Mouse (Mus musculus) liver, adult 2 months (tissue): ENCODE data around the gene Dvl2.

Experiments used
- CTCF ChIP-seq: fragments of 200-500 bp; IDR thresholded peaks from 2 replicates; pipeline ENCODE4 v1.5.1; 2011; ENCODE audit warnings: low read depth, low read length, control low read depth
- POLR2A ChIP-seq: fragments of 200-500 bp; IDR thresholded peaks from 2 replicates; pipeline ENCODE4 v1.6.1; 2011; ENCODE audit warnings: low read length, control low read depth; ENCODE audit not compliant: insufficient read depth; ENCODE audit errors: extremely low read depth

DNA sequence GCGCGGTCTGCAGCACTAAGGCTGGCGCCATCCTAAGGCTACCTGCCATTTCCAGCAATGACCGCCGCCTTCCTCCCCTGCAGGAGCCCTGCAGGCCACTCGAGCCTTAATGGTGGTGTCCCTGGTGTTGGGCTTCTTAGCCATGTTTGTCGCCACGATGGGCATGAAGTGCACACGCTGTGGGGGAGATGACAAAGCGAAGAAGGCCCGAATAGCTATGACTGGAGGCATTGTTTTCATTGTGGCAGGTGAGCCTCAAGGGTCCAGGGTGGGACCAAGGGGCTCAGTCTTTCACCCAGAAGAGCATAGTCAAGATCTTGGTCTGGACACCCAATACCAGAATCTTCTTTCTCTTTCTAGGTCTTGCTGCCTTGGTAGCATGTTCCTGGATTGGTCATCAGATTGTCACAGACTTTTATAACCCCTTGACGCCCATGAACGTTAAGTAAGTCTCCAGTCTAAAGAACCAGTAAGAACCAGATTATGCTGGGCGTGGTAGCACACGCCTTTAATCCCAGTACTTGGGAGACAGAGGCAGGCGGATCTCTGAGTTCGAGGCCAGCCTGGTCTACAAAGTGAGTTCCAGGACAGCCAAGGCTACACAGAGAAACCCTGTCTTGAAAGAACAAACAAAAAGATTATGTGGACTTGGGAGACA, 33.4 kb upstream of the Dvl2 start:
- no peak for TF ChIP-seq CTCF
- no peak for TF ChIP-seq POLR2A
